Mouse (Mus musculus) midbrain, embryonic 13.5 days (tissue): ENCODE results near the gene Ctdsp2. TPM values are rescaled to one million over a fixed set of nuclear protein-coding genes. Genes with fewer than 3 reads are reported as not detected.
A peak's percentile ranks its signal among the peaks of the same experiment; 100 is the strongest.

Experiments used
- ATAC-seq: fragments of 200-750 bp; cut with Nextera tagmentation; 2 replicates; pipeline ENCODE4 v1.8.0; 2017; ENCODE audit warnings: mild to moderate bottlenecking, moderate TSS enrichment, moderate library complexity
- H3K27ac ChIP-seq: fragments of 300-500 bp; sonication (generic); 2 replicates; pipeline ENCODE4 v1.5.1; 2015; ENCODE audit warnings: inconsistent platforms, mild to moderate bottlenecking, moderate library complexity
- H3K27me3 ChIP-seq: fragments of 300-500 bp; sonication (generic); 2 replicates; pipeline ENCODE4 v1.6.1; 2015; ENCODE audit warnings: mild to moderate bottlenecking, inconsistent platforms
- H3K36me3 ChIP-seq: fragments of 300-500 bp; sonication (generic); 2 replicates; pipeline ENCODE4 v1.6.1; 2015; ENCODE audit warnings: mild to moderate bottlenecking, inconsistent platforms
- H3K4me1 ChIP-seq: fragments of 300-500 bp; sonication (generic); replicated peaks from 2 replicates; pipeline ENCODE4 v1.6.1; 2015; ENCODE audit warnings: inconsistent platforms
- H3K4me2 ChIP-seq: fragments of 300-500 bp; sonication (generic); replicated peaks from 2 replicates; pipeline ENCODE4 v1.6.1; 2015; ENCODE audit warnings: moderate library complexity, mild to moderate bottlenecking, inconsistent platforms
- H3K4me3 ChIP-seq: fragments of 300-500 bp; sonication (generic); replicated peaks from 2 replicates; pipeline ENCODE4 v1.5.1; 2015; ENCODE audit warnings: mild to moderate bottlenecking, inconsistent platforms
- H3K9ac ChIP-seq: fragments of 300-500 bp; sonication (generic); replicated peaks from 2 replicates; pipeline ENCODE4 v1.6.1; 2015; ENCODE audit warnings: mild to moderate bottlenecking, inconsistent platforms
- H3K9me3 ChIP-seq: fragments of 300-500 bp; sonication (generic); 2 replicates; pipeline ENCODE4 v1.6.1; 2016; ENCODE audit warnings: mild to moderate bottlenecking, inconsistent platforms
- WGBS: fragments of 180-500 bp; shearing (Covaris S2); methylation state at CpG from one replicate; pipeline ENCODE4 v1.1.7; 2015; 5-methylcytosine and 5-hydroxymethylcytosine counted together
- polyA plus RNA-seq: library from polyadenylated mRNA; unstranded; fragments of >200 nt; fragmentation: Nextera tagmentation; extraction: Ambion mirVana; gene quantifications from 2 replicates; pipeline ENCODE4 v1.2.1, GENCODE M21; 2015

Gene Ctdsp2
- polyA plus RNA-seq, 1 experiment from 2014 or later: 23.6 TPM

- WGBS: 89% methylated on average over 5 of the region's 5 CpGs
- no peak within 1 kb of the TSS for H3K4me3 ChIP-seq
- H3K9me3 ChIP-seq: no peaks in the 10 kb centered on the region
- H3K4me1 ChIP-seq: no peaks in the 10 kb centered on the region
- no peak within 1 kb of the TSS for H3K27ac ChIP-seq
- ATAC-seq: no peak
- H3K4me2 ChIP-seq: no peak within 1 kb of the TSS
- H3K27me3 ChIP-seq: no peaks in the 10 kb centered on the region
- no peak within 1 kb of the TSS for H3K9ac ChIP-seq
- H3K36me3 ChIP-seq: peaks cover 33% of the 10 kb centered on the region
These were observed 22.0 kb downstream of the Ctdsp2 start, which contains the start of gene Avil for GRCm38 (mm10) chr10:127000529-127000928. Gene Avil, plus strand, starts transcription at chr10:127000709.

GRCm38 (mm10) chr10:127001297-127001696 is 22.8 kb downstream of the Ctdsp2 start:
- H3K4me2 ChIP-seq: no peak overlapping the region
- H3K4me1 ChIP-seq: no peaks in the 10 kb centered on the region
- no peak overlapping the region for H3K9ac ChIP-seq
- H3K4me3 ChIP-seq: no peak overlapping the region
- ATAC-seq: no peak
- WGBS: 89% methylated on average over 9 of the region's 9 CpGs
- H3K36me3 ChIP-seq: peaks cover 26% of the 10 kb centered on the region
- H3K27me3 ChIP-seq: no peaks in the 10 kb centered on the region
- H3K27ac ChIP-seq: no peak overlapping the region
- no peaks in the 10 kb centered on the region for H3K9me3 ChIP-seq

GRCm38 (mm10) chr10:127002056-127002455 is 23.5 kb downstream of the Ctdsp2 start:
- WGBS: 61% methylated on average over 1 of the region's 1 CpGs

GRCm38 (mm10) chr10:127002765-127003164 is 24.2 kb downstream of the Ctdsp2 start:
- H3K27ac ChIP-seq: no peak overlapping the region
- 93% methylated on average over 5 of the region's 5 CpGs for WGBS
- H3K9me3 ChIP-seq: no peaks in the 10 kb centered on the region
- H3K36me3 ChIP-seq: peaks cover 19% of the 10 kb centered on the region
- H3K4me2 ChIP-seq: no peak overlapping the region
- H3K4me1 ChIP-seq: no peaks in the 10 kb centered on the region
- no peak for ATAC-seq
- no peaks in the 10 kb centered on the region for H3K27me3 ChIP-seq
- no peak overlapping the region for H3K9ac ChIP-seq
- H3K4me3 ChIP-seq: no peak overlapping the region

More at GRCm38 (mm10) chr10:127002056-127002455, 23.5 kb downstream of the Ctdsp2 start:
- no peak for ATAC-seq
- Histone ChIP-seq H3K4me1 (no peaks in the 10 kb centered on the region), H3K4me3 (no peak overlapping the region), H3K9ac (no peak overlapping the region), H3K9me3 (no peaks in the 10 kb centered on the region), H3K27me3 (no peaks in the 10 kb centered on the region), H3K36me3 (peaks cover 26% of the 10 kb centered on the region), H3K4me2 (no peak overlapping the region), H3K27ac (no peak overlapping the region)

GRCm38 (mm10) chr10:127003334-127003733 is 24.8 kb downstream of the Ctdsp2 start:
- Histone ChIP-seq H3K4me2 (no peak overlapping the region), H3K4me1 (no peaks in the 10 kb centered on the region), H3K9ac (no peak overlapping the region), H3K27me3 (no peaks in the 10 kb centered on the region), H3K36me3 (peaks cover 13% of the 10 kb centered on the region), H3K9me3 (no peaks in the 10 kb centered on the region), H3K4me3 (no peak overlapping the region), H3K27ac (no peak overlapping the region)
- ATAC-seq: no peak
- WGBS: 89% methylated on average over 8 of the region's 8 CpGs

- no peak overlapping the region for H3K4me2 ChIP-seq
- ATAC-seq: no peak
- H3K36me3 ChIP-seq: peaks cover 9% of the 10 kb centered on the region
- 69% methylated on average over 7 of the region's 7 CpGs for WGBS
- no peaks in the 10 kb centered on the region for H3K27me3 ChIP-seq
- no peaks in the 10 kb centered on the region for H3K4me1 ChIP-seq
- H3K27ac ChIP-seq: no peak overlapping the region
- no peak overlapping the region for H3K4me3 ChIP-seq
- H3K9ac ChIP-seq: no peak overlapping the region
- H3K9me3 ChIP-seq: no peaks in the 10 kb centered on the region
These were observed 25.3 kb downstream of the Ctdsp2 start for GRCm38 (mm10) chr10:127003806-127004205.

- H3K4me1 ChIP-seq: no peaks in the 10 kb centered on the region
- no peak overlapping the region for H3K4me3 ChIP-seq
- no peak overlapping the region for H3K27ac ChIP-seq
- H3K36me3 ChIP-seq: no peaks in the 10 kb centered on the region
- ATAC-seq: no peak
- 60% methylated on average over 5 of the region's 5 CpGs for WGBS
- no peak overlapping the region for H3K9ac ChIP-seq
- no peaks in the 10 kb centered on the region for H3K27me3 ChIP-seq
- H3K9me3 ChIP-seq: no peaks in the 10 kb centered on the region
- H3K4me2 ChIP-seq: no peak overlapping the region
These were observed 38.0 kb downstream of the Ctdsp2 start for GRCm38 (mm10) chr10:127016488-127016887.

- Histone ChIP-seq H3K27me3 (no peaks in the 10 kb centered on the region), H3K9me3 (no peaks in the 10 kb centered on the region), H3K4me2 (no peak overlapping the region), H3K4me1 (no peaks in the 10 kb centered on the region), H3K4me3 (no peak overlapping the region), H3K27ac (no peak overlapping the region), H3K9ac (no peak overlapping the region), H3K36me3 (peaks cover 5% of the 10 kb centered on the region)
- WGBS: 25% methylated on average over 2 of the region's 2 CpGs
- ATAC-seq: no peak
These were observed 38.6 kb downstream of the Ctdsp2 start for GRCm38 (mm10) chr10:127017071-127017470.

- 83% methylated on average over 16 of the region's 16 CpGs for WGBS
These were observed 39.9 kb downstream of the Ctdsp2 start for GRCm38 (mm10) chr10:127018422-127018821.

GRCm38 (mm10) chr10:127030336-127031296 is 52.1 kb downstream of the Ctdsp2 start, which contains the start of gene Tsfm:
Gene Tsfm, minus strand, starts transcription at chr10:127030840.
- ATAC-seq: peak; percentile 92
- Histone ChIP-seq H3K36me3 (peaks cover 33% of the 10 kb centered on the region), H3K9me3 (no peaks in the 10 kb centered on the region), H3K4me2 (peak within 1 kb of the TSS; percentile 90), H3K9ac (peak within 1 kb of the TSS; percentile 92), H3K4me1 (peaks cover 11% of the 10 kb centered on the region), H3K27ac (peak within 1 kb of the TSS; percentile 80), H3K27me3 (no peaks in the 10 kb centered on the region), H3K4me3 (peak within 1 kb of the TSS; percentile 87)
- WGBS: 5% methylated on average over 55 of the region's 56 CpGs

More at GRCm38 (mm10) chr10:127018422-127018821, 39.9 kb downstream of the Ctdsp2 start:
- Histone ChIP-seq H3K27me3 (no peaks in the 10 kb centered on the region), H3K4me1 (no peaks in the 10 kb centered on the region), H3K27ac (no peak overlapping the region), H3K9me3 (no peaks in the 10 kb centered on the region), H3K36me3 (peaks cover 17% of the 10 kb centered on the region), H3K4me3 (no peak overlapping the region), H3K9ac (no peak overlapping the region), H3K4me2 (no peak overlapping the region)
- ATAC-seq: no peak

GRCm38 (mm10) chr10:127033301-127033741 is 54.8 kb downstream of the Ctdsp2 start:
- WGBS: 91% methylated on average over 7 of the region's 8 CpGs
- Histone ChIP-seq H3K4me2 (no peak overlapping the region), H3K27me3 (no peaks in the 10 kb centered on the region), H3K4me1 (peaks cover 11% of the 10 kb centered on the region), H3K36me3 (peaks cover 6% of the 10 kb centered on the region), H3K9me3 (no peaks in the 10 kb centered on the region), H3K9ac (no peak overlapping the region), H3K4me3 (no peak overlapping the region), H3K27ac (no peak overlapping the region)
- no peak for ATAC-seq

GRCm38 (mm10) chr10:127036273-127036672 is 57.8 kb downstream of the Ctdsp2 start:
- H3K9ac ChIP-seq: no peak overlapping the region
- 84% methylated on average over 12 of the region's 12 CpGs for WGBS
- H3K9me3 ChIP-seq: no peaks in the 10 kb centered on the region
- no peak overlapping the region for H3K27ac ChIP-seq
- peaks cover 6% of the 10 kb centered on the region for H3K4me1 ChIP-seq
- H3K4me2 ChIP-seq: no peak overlapping the region
- peaks cover 10% of the 10 kb centered on the region for H3K27me3 ChIP-seq
- no peak for ATAC-seq
- H3K36me3 ChIP-seq: no peaks in the 10 kb centered on the region
- no peak overlapping the region for H3K4me3 ChIP-seq
